Mouse (Mus musculus): ENCODE measurements around the gene Mark1. TPM values are rescaled to one million over a fixed set of nuclear protein-coding genes. Genes with fewer than 3 reads are reported as not detected.

The Mark1 gene
- polyA plus RNA-seq, 1 experiment from 2014 or later = 1.6 TPM

- ATAC-seq (ENCODE audit: low read depth) = 0 out of 2 replicates have a peak, but pooled peaks have one; percentile 17
- H3K4me1 ChIP-seq (replicated peaks; ENCODE audit: control insufficient read depth, insufficient read depth, low read length) = no peaks in the 10 kb centered on the region
- WGBS = 61% methylated on average over 8 of the region's 8 CpGs
- H3K4me3 ChIP-seq (ENCODE audit: low read length) = no peak overlapping the region
- H3K36me3 ChIP-seq (ENCODE audit: control insufficient read depth, insufficient read depth, low read length) = no peaks in the 10 kb centered on the region
- H3K4me2 ChIP-seq (ENCODE audit: low read depth, low read length) = no peak overlapping the region
- no peaks in the 10 kb centered on the region for H3K9me3 ChIP-seq (ENCODE audit: control insufficient read depth, low read length)
- no peak overlapping the region for H3K27ac ChIP-seq (ENCODE audit: low read length)
- no peaks in the 10 kb centered on the region for H3K27me3 ChIP-seq (ENCODE audit: control insufficient read depth, insufficient read depth, low read depth, low read length)
- no peak overlapping the region for H3K9ac ChIP-seq (ENCODE audit: low read length)
Measured at GRCm38 (mm10) chr1:184972214-184972776, 27.1 kb downstream of the Mark1 start.

GRCm38 (mm10) chr1:184969374-184969773 lies 30.0 kb downstream of the Mark1 start:
- WGBS = 77% methylated on average over 4 of the region's 4 CpGs
- Histone ChIP-seq H3K9me3 (ENCODE audit: control insufficient read depth, low read length) (no peaks in the 10 kb centered on the region), H3K27ac (ENCODE audit: low read length) (no peak overlapping the region), H3K4me3 (ENCODE audit: low read length) (no peak overlapping the region), H3K9ac (ENCODE audit: low read length) (no peak overlapping the region), H3K36me3 (ENCODE audit: control insufficient read depth, insufficient read depth, low read length) (no peaks in the 10 kb centered on the region), H3K4me1 (replicated peaks; ENCODE audit: control insufficient read depth, insufficient read depth, low read length) (no peaks in the 10 kb centered on the region), H3K27me3 (ENCODE audit: control insufficient read depth, insufficient read depth, low read depth, low read length) (no peaks in the 10 kb centered on the region), H3K4me2 (ENCODE audit: low read depth, low read length) (no peak overlapping the region)
- ATAC-seq (ENCODE audit: low read depth) = no peak

- WGBS = 40% methylated on average over 12 of the region's 12 CpGs
- Histone ChIP-seq H3K36me3 (ENCODE audit: control insufficient read depth, insufficient read depth, low read length) (no peaks in the 10 kb centered on the region), H3K9ac (ENCODE audit: low read length) (no peak overlapping the region), H3K27me3 (ENCODE audit: control insufficient read depth, insufficient read depth, low read depth, low read length) (no peaks in the 10 kb centered on the region), H3K9me3 (ENCODE audit: control insufficient read depth, low read length) (0 out of 2 replicates have a peak, but pooled peaks cover 2% of the 10 kb centered on the region), H3K4me3 (ENCODE audit: low read length) (no peak overlapping the region), H3K4me2 (ENCODE audit: low read depth, low read length) (no peak overlapping the region), H3K4me1 (replicated peaks; ENCODE audit: control insufficient read depth, insufficient read depth, low read length) (0 out of 2 replicates have a peak, but pooled peaks cover 2% of the 10 kb centered on the region), H3K27ac (ENCODE audit: low read length) (no peak overlapping the region)
- ATAC-seq (ENCODE audit: low read depth) = peak; percentile 47; the same call in 1 of the 2 replicates
Measured at GRCm38 (mm10) chr1:184965682-184966360, 33.5 kb downstream of the Mark1 start.

GRCm38 (mm10) chr1:184963121-184963693 lies 36.2 kb downstream of the Mark1 start:
- H3K9me3 ChIP-seq (ENCODE audit: control insufficient read depth, low read length) = 0 out of 2 replicates have a peak, but pooled peaks cover 2% of the 10 kb centered on the region
- WGBS = 48% methylated on average over 12 of the region's 12 CpGs
- no peak overlapping the region for H3K4me3 ChIP-seq (ENCODE audit: low read length)
- H3K36me3 ChIP-seq (ENCODE audit: control insufficient read depth, insufficient read depth, low read length) = no peaks in the 10 kb centered on the region
- no peaks in the 10 kb centered on the region for H3K27me3 ChIP-seq (ENCODE audit: control insufficient read depth, insufficient read depth, low read depth, low read length)
- H3K4me1 ChIP-seq (replicated peaks; ENCODE audit: control insufficient read depth, insufficient read depth, low read length) = 0 out of 2 replicates have a peak, but pooled peaks cover 2% of the 10 kb centered on the region
- no peak overlapping the region for H3K4me2 ChIP-seq (ENCODE audit: low read depth, low read length)
- ATAC-seq (ENCODE audit: low read depth) = no peak
- no peak overlapping the region for H3K27ac ChIP-seq (ENCODE audit: low read length)
- H3K9ac ChIP-seq (ENCODE audit: low read length) = no peak overlapping the region

- Histone ChIP-seq H3K9me3 (ENCODE audit: control insufficient read depth, low read length) (peaks cover 7% of the 10 kb centered on the region; the same call in 1 of the 2 replicates), H3K4me1 (replicated peaks; ENCODE audit: control insufficient read depth, insufficient read depth, low read length) (0 out of 2 replicates have a peak, but pooled peaks cover 2% of the 10 kb centered on the region), H3K4me2 (ENCODE audit: low read depth, low read length) (no peak overlapping the region), H3K9ac (ENCODE audit: low read length) (no peak overlapping the region), H3K27me3 (ENCODE audit: control insufficient read depth, insufficient read depth, low read depth, low read length) (no peaks in the 10 kb centered on the region), H3K36me3 (ENCODE audit: control insufficient read depth, insufficient read depth, low read length) (no peaks in the 10 kb centered on the region), H3K27ac (ENCODE audit: low read length) (no peak overlapping the region), H3K4me3 (ENCODE audit: low read length) (no peak overlapping the region)
- 69% methylated on average over 5 of the region's 5 CpGs for WGBS
- no peak for ATAC-seq (ENCODE audit: low read depth)
Measured at GRCm38 (mm10) chr1:184961853-184962252, 37.5 kb downstream of the Mark1 start.

GRCm38 (mm10) chr1:184958818-184959217 lies 40.6 kb downstream of the Mark1 start:
- no peak overlapping the region for H3K27ac ChIP-seq (ENCODE audit: low read length)
- peaks cover 12% of the 10 kb centered on the region for H3K9me3 ChIP-seq (ENCODE audit: control insufficient read depth, low read length)
- H3K4me3 ChIP-seq (ENCODE audit: low read length) = no peak overlapping the region
- ATAC-seq (ENCODE audit: low read depth) = peak; percentile 70; the same call in 1 of the 2 replicates
- H3K4me1 ChIP-seq (replicated peaks; ENCODE audit: control insufficient read depth, insufficient read depth, low read length) = 0 out of 2 replicates have a peak, but pooled peaks cover 2% of the 10 kb centered on the region
- H3K27me3 ChIP-seq (ENCODE audit: control insufficient read depth, insufficient read depth, low read depth, low read length) = no peaks in the 10 kb centered on the region
- 44% methylated on average over 9 of the region's 9 CpGs for WGBS
- no peaks in the 10 kb centered on the region for H3K36me3 ChIP-seq (ENCODE audit: control insufficient read depth, insufficient read depth, low read length)
- H3K4me2 ChIP-seq (ENCODE audit: low read depth, low read length) = peak overlapping the region; percentile 38
- H3K9ac ChIP-seq (ENCODE audit: low read length) = no peak overlapping the region

GRCm38 (mm10) chr1:184958388-184958787 lies 41.0 kb downstream of the Mark1 start:
- Histone ChIP-seq H3K4me2 (ENCODE audit: low read depth, low read length) (peak overlapping the region; percentile 38), H3K4me1 (replicated peaks; ENCODE audit: control insufficient read depth, insufficient read depth, low read length) (0 out of 2 replicates have a peak, but pooled peaks cover 2% of the 10 kb centered on the region), H3K36me3 (ENCODE audit: control insufficient read depth, insufficient read depth, low read length) (no peaks in the 10 kb centered on the region), H3K9me3 (ENCODE audit: control insufficient read depth, low read length) (peaks cover 12% of the 10 kb centered on the region), H3K4me3 (ENCODE audit: low read length) (no peak overlapping the region), H3K27me3 (ENCODE audit: control insufficient read depth, insufficient read depth, low read depth, low read length) (no peaks in the 10 kb centered on the region), H3K27ac (ENCODE audit: low read length) (no peak overlapping the region), H3K9ac (ENCODE audit: low read length) (no peak overlapping the region)
- no peak for ATAC-seq (ENCODE audit: low read depth)
- 57% methylated on average over 6 of the region's 6 CpGs for WGBS

GRCm38 (mm10) chr1:184951758-184952157 lies 47.6 kb downstream of the Mark1 start:
- Histone ChIP-seq H3K4me2 (ENCODE audit: low read depth, low read length) (no peak overlapping the region), H3K27ac (ENCODE audit: low read length) (no peak overlapping the region), H3K9ac (ENCODE audit: low read length) (no peak overlapping the region), H3K9me3 (ENCODE audit: control insufficient read depth, low read length) (peaks cover 3% of the 10 kb centered on the region), H3K4me3 (ENCODE audit: low read length) (no peak overlapping the region), H3K27me3 (ENCODE audit: control insufficient read depth, insufficient read depth, low read depth, low read length) (no peaks in the 10 kb centered on the region), H3K4me1 (replicated peaks; ENCODE audit: control insufficient read depth, insufficient read depth, low read length) (no peaks in the 10 kb centered on the region), H3K36me3 (ENCODE audit: control insufficient read depth, insufficient read depth, low read length) (no peaks in the 10 kb centered on the region)
- no peak for ATAC-seq (ENCODE audit: low read depth)
- 50% methylated on average over 5 of the region's 5 CpGs for WGBS

GRCm38 (mm10) chr1:184951057-184951456 lies 48.3 kb downstream of the Mark1 start:
- Histone ChIP-seq H3K4me3 (ENCODE audit: low read length) (no peak overlapping the region), H3K27me3 (ENCODE audit: control insufficient read depth, insufficient read depth, low read depth, low read length) (no peaks in the 10 kb centered on the region), H3K4me1 (replicated peaks; ENCODE audit: control insufficient read depth, insufficient read depth, low read length) (no peaks in the 10 kb centered on the region), H3K27ac (ENCODE audit: low read length) (no peak overlapping the region), H3K4me2 (ENCODE audit: low read depth, low read length) (no peak overlapping the region), H3K9me3 (ENCODE audit: control insufficient read depth, low read length) (peaks cover 2% of the 10 kb centered on the region; the same call in 1 of the 2 replicates), H3K9ac (ENCODE audit: low read length) (no peak overlapping the region), H3K36me3 (ENCODE audit: control insufficient read depth, insufficient read depth, low read length) (no peaks in the 10 kb centered on the region)
- ATAC-seq (ENCODE audit: low read depth) = no peak
- 86% methylated on average over 11 of the region's 11 CpGs for WGBS

Data from lung, embryonic 16.5 days (tissue).